Mouse (Mus musculus): ENCODE measurements around the gene Tmem248.
A peak's percentile ranks its signal among the peaks of the same experiment; 100 is the strongest.

Gene Tmem248

DNA sequence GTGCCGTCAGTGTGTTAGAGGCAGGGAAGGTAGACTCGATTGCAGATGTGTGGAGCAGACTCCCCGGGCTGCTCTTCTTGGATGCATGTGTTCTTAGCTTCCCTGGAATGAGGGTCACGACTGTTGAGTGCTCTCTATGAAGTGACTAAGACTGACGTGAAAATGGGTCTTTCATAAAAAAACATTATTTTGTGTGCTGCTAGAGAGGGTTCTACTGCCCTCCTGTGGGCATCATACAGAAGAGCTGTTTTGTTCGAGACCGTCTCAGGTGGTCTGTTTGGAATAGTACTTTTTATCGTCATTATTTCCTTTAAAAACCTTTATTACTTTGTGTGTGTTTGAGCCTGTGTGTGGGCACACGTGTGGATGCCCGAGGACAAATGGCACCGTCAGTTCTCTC is 46.6 kb downstream of the Tmem248 start:
- DNase-seq = no peak

DNA sequence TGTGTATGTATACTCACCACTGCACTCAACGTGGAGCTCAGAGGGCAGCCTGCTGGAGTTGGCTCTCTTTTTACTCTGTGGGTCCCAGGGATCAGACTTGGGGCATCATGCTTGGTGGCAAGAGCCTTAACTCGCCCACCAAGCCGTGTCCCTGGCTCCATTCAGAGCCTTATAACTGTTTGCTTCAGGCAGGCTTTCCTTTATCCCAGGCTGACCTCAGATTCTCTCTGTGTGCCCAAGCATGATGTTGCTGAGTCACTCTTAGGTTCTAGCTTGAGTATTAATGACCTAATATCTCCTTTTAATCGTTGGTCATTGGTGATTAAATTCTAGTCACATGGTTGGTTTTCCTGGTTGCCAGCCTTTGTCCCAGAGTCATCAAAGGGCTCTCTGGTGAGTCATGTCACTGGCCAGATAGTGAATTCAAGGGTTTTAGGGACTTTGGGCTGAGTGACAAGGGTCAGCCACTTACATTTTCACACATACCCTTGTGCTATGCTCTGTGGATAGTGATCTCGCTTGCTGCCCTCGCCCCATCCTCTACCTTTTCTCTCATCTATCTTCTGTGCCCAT is 47.6 kb downstream of the Tmem248 start:
- DNase-seq = no peak

GRCm38 (mm10) chr5:130266651-130267050 is 49.8 kb downstream of the Tmem248 start:
- DNase-seq = peak; percentile 24 to 25

- peak in 1 of 2 experiments; percentile 11 for DNase-seq
These were observed 50.4 kb downstream of the Tmem248 start for GRCm38 (mm10) chr5:130267316-130267715.

GRCm38 (mm10) chr5:130268976-130269375 is 52.1 kb downstream of the Tmem248 start:
- DNase-seq = no peak

DNA sequence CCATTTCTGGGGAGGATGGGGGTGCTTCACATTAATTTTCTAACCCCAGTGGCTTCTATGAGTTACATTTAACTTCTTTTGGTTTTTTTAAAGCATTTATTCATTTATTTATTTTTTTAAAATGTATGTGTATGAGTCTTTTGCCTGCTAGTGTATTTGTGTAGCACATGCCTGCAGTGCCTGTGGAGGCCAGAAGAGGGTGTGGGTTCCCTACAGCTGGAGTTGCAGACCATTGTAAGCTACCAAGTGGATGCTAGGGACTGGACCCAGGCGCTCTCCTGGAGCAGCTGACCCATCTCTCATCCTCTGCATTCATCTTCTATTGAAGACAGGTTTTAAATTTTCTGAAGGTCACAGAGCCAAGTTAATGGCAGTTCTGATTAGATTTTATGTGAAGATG is 55.5 kb downstream of the Tmem248 start:
- DNase-seq = no peak

GRCm38 (mm10) chr5:130273046-130273445 is 56.2 kb downstream of the Tmem248 start:
- no peak for DNase-seq

- DNase-seq = no peak
These were observed 58.6 kb downstream of the Tmem248 start for GRCm38 (mm10) chr5:130275509-130275908.

DNA sequence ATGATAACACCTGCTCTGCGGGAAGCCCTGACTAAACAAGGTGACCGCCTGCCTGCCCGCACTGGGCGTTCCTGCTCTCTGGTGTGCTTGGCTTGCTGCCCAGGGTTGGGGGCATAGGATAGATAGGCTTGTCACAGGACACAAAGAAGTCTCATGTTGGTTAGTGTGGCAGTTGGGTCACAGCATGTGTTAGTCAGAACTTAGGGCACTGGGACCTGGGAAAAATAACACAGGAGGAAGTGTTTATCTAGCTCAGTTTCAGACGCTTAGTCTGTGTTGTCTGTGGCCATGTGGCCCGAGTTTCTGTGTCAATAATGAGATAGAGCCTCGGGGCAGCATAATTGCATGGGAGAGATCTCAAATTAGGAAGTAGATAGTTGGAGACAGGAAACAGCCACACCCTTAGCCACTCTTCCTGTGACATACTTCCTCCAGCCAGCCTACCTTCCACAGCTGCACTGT is 61.2 kb downstream of the Tmem248 start:
- DNase-seq = no peak

DNA sequence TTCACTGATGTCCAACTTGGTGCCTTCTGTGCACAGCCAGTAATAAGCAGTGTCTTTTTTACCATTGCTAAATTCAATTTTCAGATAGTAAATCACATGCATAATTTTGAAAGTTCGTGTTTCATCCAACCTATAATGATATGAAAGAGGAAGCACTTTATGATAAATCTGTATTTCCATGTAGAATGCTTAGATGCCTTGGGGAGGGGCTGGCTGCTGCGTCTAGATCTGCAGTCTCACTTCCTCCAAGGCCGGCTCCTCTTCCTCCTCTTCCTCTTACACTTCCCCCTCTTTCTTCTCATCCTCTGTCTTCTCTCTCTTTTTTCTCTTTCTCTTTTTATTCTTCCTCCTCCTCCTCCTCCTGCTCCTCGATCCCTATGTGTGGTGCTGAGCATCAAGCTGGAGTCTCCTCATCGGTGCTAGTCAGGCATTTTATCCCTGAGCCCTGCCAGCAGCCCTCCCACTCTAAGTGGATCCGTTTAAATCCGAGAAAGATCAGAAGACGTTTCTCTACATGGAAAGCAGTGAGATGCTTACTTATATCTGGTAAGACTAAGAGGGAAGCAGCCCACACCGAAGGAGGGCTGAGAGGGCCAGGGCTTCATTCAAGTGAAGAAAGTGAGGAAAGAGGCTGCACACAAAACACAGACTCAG is 66.3 kb downstream of the Tmem248 start:
- DNase-seq = no peak

DNA sequence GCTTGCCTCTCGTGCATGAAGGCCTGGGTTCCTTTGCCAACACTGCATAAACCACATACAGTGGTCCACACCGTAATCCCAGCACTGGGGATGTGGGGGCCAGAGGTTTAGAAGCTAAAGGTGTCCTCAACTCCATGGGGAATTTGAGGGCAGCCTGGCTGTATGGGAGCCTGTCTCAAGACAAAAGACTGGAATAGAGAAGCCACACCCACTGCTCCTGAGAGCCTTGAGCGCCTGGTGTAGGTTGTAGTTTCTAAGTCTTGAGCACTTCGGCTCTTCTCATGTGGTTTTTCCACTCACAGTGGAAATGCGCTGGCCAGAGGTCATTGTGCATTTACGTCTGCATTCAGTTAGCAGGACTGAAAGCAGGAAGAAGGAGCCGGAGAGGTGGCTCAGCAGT is 71.2 kb downstream of the Tmem248 start:
- no peak for DNase-seq

DNA sequence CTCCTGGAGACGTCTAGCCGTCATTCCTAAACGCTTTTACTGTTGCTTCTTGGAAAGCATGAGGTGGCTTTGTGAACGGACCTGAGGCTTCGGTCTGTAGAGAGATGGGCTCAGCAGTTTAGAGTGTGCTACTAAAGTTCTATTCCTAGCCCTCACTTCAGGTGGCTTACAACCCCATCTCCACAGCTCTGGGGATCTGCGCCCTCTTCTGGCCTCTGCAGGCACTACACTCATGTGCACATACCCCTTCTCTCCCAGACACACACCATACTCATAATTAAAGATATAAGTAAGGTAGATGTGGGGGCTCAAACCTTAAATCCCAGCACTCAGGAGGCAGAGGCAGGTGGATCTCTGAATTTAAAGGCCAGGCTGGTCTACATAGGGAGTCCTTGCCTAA is 73.4 kb downstream of the Tmem248 start:
- no peak for DNase-seq

DNA sequence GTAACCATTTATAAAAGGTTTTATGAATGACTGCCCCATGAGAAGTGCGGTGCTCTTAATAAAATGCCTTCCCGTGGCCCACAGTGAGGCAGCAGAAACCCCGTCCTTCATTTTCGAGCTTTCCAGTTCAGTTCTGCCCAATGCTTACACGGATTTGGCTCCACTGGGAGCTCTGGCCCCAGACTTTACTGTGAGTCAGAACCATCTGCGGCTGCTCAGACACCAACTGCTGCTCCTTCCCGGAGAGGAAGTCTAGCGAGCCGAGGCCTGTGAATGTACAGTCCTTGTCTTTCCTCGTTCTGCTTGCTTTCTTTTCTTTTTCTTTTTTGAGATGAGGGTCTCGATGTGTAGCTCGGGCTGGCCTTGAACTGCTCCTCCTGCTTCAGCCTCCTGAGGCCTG is 73.9 kb downstream of the Tmem248 start:
- DNase-seq = no peak

- no peak for DNase-seq
These were observed 76.1 kb downstream of the Tmem248 start for GRCm38 (mm10) chr5:130292976-130293375.

Measured in thymus, postnatal 36 days (tissue).